Mouse (Mus musculus) A20 (cell line): ENCODE data around the gene Cx3cr1.
A peak's percentile ranks its signal among the peaks of the same experiment; 100 is the strongest.

Source experiments
- DNase-seq: peaks from one replicate; pipeline ENCODE4 v3.0.0-alpha.2; 2011; ENCODE audit warnings: low read depth, low spot score

The Cx3cr1 gene

GRCm38 (mm10) chr9:119941407-119941806 is 128.3 kb downstream of the Cx3cr1 start:
- no peak for DNase-seq

- DNase-seq = no peak
These were observed 130.0 kb downstream of the Cx3cr1 start for GRCm38 (mm10) chr9:119939646-119940045.

GRCm38 (mm10) chr9:119938496-119938895 is 131.2 kb downstream of the Cx3cr1 start:
- peak; percentile 12 for DNase-seq

- peak; percentile 94 for DNase-seq
These were observed 132.5 kb downstream of the Cx3cr1 start, which contains the start of the genes Gorasp1 and Ttc21a for GRCm38 (mm10) chr9:119937005-119937773. Gorasp1 (minus strand) TSS chr9:119937565. Ttc21a (plus strand) TSS chr9:119937606.

- DNase-seq = no peak
These were observed 136.0 kb downstream of the Cx3cr1 start for GRCm38 (mm10) chr9:119933675-119934074.

GRCm38 (mm10) chr9:119932358-119932757 is 137.3 kb downstream of the Cx3cr1 start:
- DNase-seq = no peak

GRCm38 (mm10) chr9:119926497-119926896 is 143.2 kb downstream of the Cx3cr1 start:
- no peak for DNase-seq

- DNase-seq = no peak
These were observed 143.9 kb downstream of the Cx3cr1 start for GRCm38 (mm10) chr9:119925729-119926128.

- no peak for DNase-seq
These were observed 144.5 kb downstream of the Cx3cr1 start for GRCm38 (mm10) chr9:119925120-119925657.

- no peak for DNase-seq
These were observed 146.2 kb downstream of the Cx3cr1 start for GRCm38 (mm10) chr9:119923462-119923861.

- no peak for DNase-seq
These were observed 149.8 kb downstream of the Cx3cr1 start for GRCm38 (mm10) chr9:119919858-119920257.

GRCm38 (mm10) chr9:119913087-119913838 is 156.4 kb downstream of the Cx3cr1 start:
- DNase-seq = peak; percentile 21

GRCm38 (mm10) chr9:119909931-119910330 is 159.7 kb downstream of the Cx3cr1 start:
- no peak for DNase-seq

- no peak for DNase-seq
These were observed 161.0 kb downstream of the Cx3cr1 start for GRCm38 (mm10) chr9:119908708-119909107.

- no peak for DNase-seq
These were observed 167.1 kb downstream of the Cx3cr1 start for GRCm38 (mm10) chr9:119902410-119903151.

GRCm38 (mm10) chr9:119899446-119899845 is 170.2 kb downstream of the Cx3cr1 start:
- DNase-seq = no peak

- DNase-seq = no peak
These were observed 174.5 kb downstream of the Cx3cr1 start for GRCm38 (mm10) chr9:119895040-119895721.

GRCm38 (mm10) chr9:119894339-119895009 is 175.2 kb downstream of the Cx3cr1 start, which contains the start of gene Wdr48:
Wdr48 (plus strand) TSS chr9:119894878.
- DNase-seq = peak; percentile 99

GRCm38 (mm10) chr9:119893881-119894280 is 175.8 kb downstream of the Cx3cr1 start:
- DNase-seq = peak; percentile 21

GRCm38 (mm10) chr9:119890692-119891091 is 179.0 kb downstream of the Cx3cr1 start:
- peak; percentile 61 for DNase-seq
